Mouse (Mus musculus) MN1 (cell line): ENCODE results near the gene Coq8a.

Experiments
- DNase-seq: peaks from one replicate; pipeline ENCODE4 v3.0.0-alpha.2; 2016; ENCODE audit warnings: low spot score

The Coq8a gene

GRCm38 (mm10) chr1:180197956-180198355 is 1.4 kb downstream of the Coq8a start:
- DNase-seq = no peak

- no peak for DNase-seq
These were observed 2.9 kb downstream of the Coq8a start for GRCm38 (mm10) chr1:180196508-180196907.

GRCm38 (mm10) chr1:180195703-180196381 is 3.6 kb downstream of the Coq8a start:
- peak; percentile 99 for DNase-seq

GRCm38 (mm10) chr1:180194781-180195471 is 4.5 kb downstream of the Coq8a start:
- DNase-seq = peak; percentile 75

- DNase-seq = no peak
These were observed 5.4 kb downstream of the Coq8a start for GRCm38 (mm10) chr1:180194048-180194447.

GRCm38 (mm10) chr1:180193391-180193935 is 5.9 kb downstream of the Coq8a start:
- no peak for DNase-seq

- DNase-seq = no peak
These were observed 6.5 kb downstream of the Coq8a start for GRCm38 (mm10) chr1:180192866-180193265.

- no peak for DNase-seq
These were observed 7.7 kb downstream of the Coq8a start for GRCm38 (mm10) chr1:180191651-180192220.

GRCm38 (mm10) chr1:180191112-180191511 is 8.3 kb downstream of the Coq8a start:
- DNase-seq = no peak

GRCm38 (mm10) chr1:180188951-180189350 is 10.5 kb downstream of the Coq8a start:
- no peak for DNase-seq

GRCm38 (mm10) chr1:180186371-180186770 is 13.0 kb downstream of the Coq8a start:
- no peak for DNase-seq

GRCm38 (mm10) chr1:180185877-180186276 is 13.5 kb downstream of the Coq8a start:
- no peak for DNase-seq

- no peak for DNase-seq
These were observed 14.6 kb downstream of the Coq8a start for GRCm38 (mm10) chr1:180184768-180185167.

GRCm38 (mm10) chr1:180183525-180184159 is 15.8 kb downstream of the Coq8a start:
- DNase-seq = no peak

- no peak for DNase-seq
These were observed 16.7 kb downstream of the Coq8a start for GRCm38 (mm10) chr1:180182731-180183130.

GRCm38 (mm10) chr1:180181966-180182319 is 17.5 kb downstream of the Coq8a start:
- DNase-seq = no peak

- DNase-seq = no peak
These were observed 18.0 kb downstream of the Coq8a start for GRCm38 (mm10) chr1:180181304-180181965.

- DNase-seq = no peak
These were observed 19.6 kb downstream of the Coq8a start for GRCm38 (mm10) chr1:180179840-180180239.

GRCm38 (mm10) chr1:180179100-180179499 is 20.3 kb downstream of the Coq8a start:
- no peak for DNase-seq

- no peak for DNase-seq
These were observed 21.1 kb downstream of the Coq8a start for GRCm38 (mm10) chr1:180178340-180178739.

- DNase-seq = no peak
These were observed 22.6 kb downstream of the Coq8a start for GRCm38 (mm10) chr1:180176784-180177183.

- DNase-seq = no peak
These were observed 23.8 kb downstream of the Coq8a start for GRCm38 (mm10) chr1:180175635-180176034.
